Mouse (Mus musculus): ENCODE measurements at regions not wholly inside any gene's neighbourhood (a gene's known extent, or its start where the extent isn't known, plus 50 kb on each side); places are given as distances from the start of the nearest gene placed in this dataset.

- DNase-seq (ENCODE audit: low spot score in 2 of 2), result no peak
- intact Hi-C loops (cut with DNase I), result no loop called here
Measured at GRCm38 (mm10) chr15:60633457-60633850, 220.1 kb downstream of the Fam84b start.

- no peak for DNase-seq (ENCODE audit: low spot score in 2 of 2)
- intact Hi-C loops (cut with DNase I), result no loop called here
Measured at GRCm38 (mm10) chr15:60632789-60633456, 220.7 kb downstream of the Fam84b start.

GRCm38 (mm10) chr15:60630756-60631402 lies 222.7 kb downstream of the Fam84b start:
- peak; percentile 14 to 49 for DNase-seq (ENCODE audit: low spot score in 2 of 2)
- intact Hi-C loops (cut with DNase I), result no loop called here

- intact Hi-C loops (cut with DNase I), result no loop called here
- DNase-seq (ENCODE audit: low spot score in 2 of 2), result no peak
Measured at GRCm38 (mm10) chr15:60618801-60619200, 234.8 kb downstream of the Fam84b start.

- intact Hi-C loops (cut with DNase I), result no loop called here
- DNase-seq (ENCODE audit: low spot score in 2 of 2), result no peak
Measured at GRCm38 (mm10) chr15:60617371-60617770, 236.2 kb downstream of the Fam84b start.

- intact Hi-C loops (cut with DNase I), result no loop called here
- no peak for DNase-seq (ENCODE audit: low spot score in 2 of 2)
Measured at GRCm38 (mm10) chr15:60601885-60602284, 251.7 kb downstream of the Fam84b start.

GRCm38 (mm10) chr15:60577084-60577483 lies 276.5 kb downstream of the Fam84b start:
- intact Hi-C loops (cut with DNase I), result no loop called here
- no peak for DNase-seq (ENCODE audit: low spot score in 2 of 2)

GRCm38 (mm10) chr15:60566267-60566666 lies 287.3 kb downstream of the Fam84b start:
- intact Hi-C loops (cut with DNase I), result no loop called here
- DNase-seq (ENCODE audit: low spot score in 2 of 2), result no peak

GRCm38 (mm10) chr15:60565017-60565416 lies 288.6 kb downstream of the Fam84b start:
- intact Hi-C loops (cut with DNase I), result no loop called here
- DNase-seq (ENCODE audit: low spot score in 2 of 2), result no peak

GRCm38 (mm10) chr15:60560641-60561040 lies 292.9 kb downstream of the Fam84b start:
- intact Hi-C loops (cut with DNase I), result no loop called here
- DNase-seq (ENCODE audit: low spot score in 2 of 2), result no peak

GRCm38 (mm10) chr15:60555691-60556090 lies 297.9 kb downstream of the Fam84b start:
- no peak for DNase-seq (ENCODE audit: low spot score in 2 of 2)
- intact Hi-C loops (cut with DNase I), result no loop called here

GRCm38 (mm10) chr15:60554587-60554986 lies 299.0 kb downstream of the Fam84b start:
- no peak for DNase-seq (ENCODE audit: low spot score in 2 of 2)
- intact Hi-C loops (cut with DNase I), result no loop called here

- intact Hi-C loops (cut with DNase I), result no loop called here
- peak in 1 of 2 experiments; percentile 4 for DNase-seq (ENCODE audit: low spot score in 2 of 2)
Measured at GRCm38 (mm10) chr15:60548045-60548444, 305.5 kb downstream of the Fam84b start.

- no peak for DNase-seq (ENCODE audit: low spot score in 2 of 2)
- intact Hi-C loops (cut with DNase I), result no loop called here
Measured at GRCm38 (mm10) chr15:60537191-60537590, 316.4 kb downstream of the Fam84b start.

GRCm38 (mm10) chr15:60534701-60535100 lies 318.9 kb downstream of the Fam84b start:
- peak in 1 of 2 experiments; percentile 2 for DNase-seq (ENCODE audit: low spot score in 2 of 2)
- intact Hi-C loops (cut with DNase I), result no loop called here

- no peak for DNase-seq (ENCODE audit: low spot score in 2 of 2)
- intact Hi-C loops (cut with DNase I), result no loop called here
Measured at GRCm38 (mm10) chr15:60516810-60517209, 336.8 kb downstream of the Fam84b start.

GRCm38 (mm10) chr15:60476755-60477310 lies 376.7 kb downstream of the Fam84b start:
- peak in 1 of 2 experiments; percentile 2 for DNase-seq (ENCODE audit: low spot score in 2 of 2)
- intact Hi-C loops (cut with DNase I), result no loop called here

- intact Hi-C loops (cut with DNase I), result no loop called here
- DNase-seq (ENCODE audit: low spot score in 2 of 2), result no peak
Measured at GRCm38 (mm10) chr15:60475086-60475485, 378.5 kb downstream of the Fam84b start.

- DNase-seq (ENCODE audit: low spot score in 2 of 2), result no peak
- intact Hi-C loops (cut with DNase I), result no loop called here
Measured at GRCm38 (mm10) chr15:60431916-60432315, 415.5 kb upstream of the 4933412E24Rik start.

GRCm38 (mm10) chr15:60419081-60419480 lies 402.7 kb upstream of the 4933412E24Rik start:
- peak; percentile 23 to 34 for DNase-seq (ENCODE audit: low spot score in 2 of 2)
- intact Hi-C loops (cut with DNase I), result no loop called here

- intact Hi-C loops (cut with DNase I), result no loop called here
- no peak for DNase-seq (ENCODE audit: low spot score in 2 of 2)
Measured at GRCm38 (mm10) chr15:60392267-60392666, 375.9 kb upstream of the 4933412E24Rik start.
